Mouse (Mus musculus): Measurements from ENCODE around the gene Clic4. TPM values are rescaled to one million over a fixed set of nuclear protein-coding genes. Genes with fewer than 3 reads are reported as not detected.

Gene Clic4
- polyA plus RNA-seq, 1 experiment from 2014 or later, result 173 TPM

- DNase-seq (ENCODE audit: low spot score, missing footprints) (no peak), ATAC-seq (ENCODE audit: low FRiP score) (no peak)
- 69% methylated on average over 5 of the region's 5 CpGs for WGBS
- Histone ChIP-seq H3K9me3 (ENCODE audit: control insufficient read depth, low read length) (no peaks in the 10 kb centered on the region), H3K9ac (ENCODE audit: low read length) (no peak overlapping the region), H3K36me3 (ENCODE audit: control insufficient read depth, insufficient read depth, low read length) (no peaks in the 10 kb centered on the region; the same call in 1 of the 2 replicates), H3K4me3 (ENCODE audit: low read depth, low read length) (no peak overlapping the region), H3K27me3 (ENCODE audit: control insufficient read depth, insufficient read depth, low read length) (no peaks in the 10 kb centered on the region), H3K27ac (ENCODE audit: low read depth, low read length) (no peak overlapping the region), H3K4me2 (no peak overlapping the region), H3K4me1 (ENCODE audit: control insufficient read depth, insufficient read depth, low read length) (peaks cover 3% of the 10 kb centered on the region; the same call in 1 of the 2 replicates)
Measured at GRCm38 (mm10) chr4:135309726-135310125, 37.1 kb upstream of the Clic4 start.

DNA sequence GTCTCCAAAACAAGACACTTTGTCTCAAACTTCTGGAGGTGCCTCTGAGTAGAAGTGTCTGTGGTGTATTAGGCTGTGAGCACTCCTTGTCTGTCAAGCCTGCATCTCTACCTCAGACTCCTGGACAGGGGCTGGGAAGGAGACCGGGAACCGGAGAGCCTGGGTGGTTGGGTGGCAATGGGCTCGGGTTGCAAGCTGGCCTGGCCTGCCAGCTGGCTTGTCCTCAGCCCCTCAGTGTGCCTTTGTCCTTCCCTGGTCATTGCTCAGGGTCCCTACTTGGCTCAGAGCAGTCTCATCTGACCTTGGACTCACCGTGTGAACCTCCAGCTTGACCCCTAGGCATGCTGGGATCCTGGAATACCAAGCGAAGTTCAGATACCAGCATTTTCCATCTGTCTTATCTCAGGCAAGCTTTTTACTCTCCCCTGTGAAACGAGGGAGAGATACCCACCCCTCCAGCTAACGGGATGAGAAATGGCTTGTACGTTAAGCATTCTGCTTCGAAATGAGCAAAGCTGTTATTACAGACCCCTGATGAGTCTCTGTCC is 36.6 kb upstream of the Clic4 start:
- no peaks in the 10 kb centered on the region for H3K9me3 ChIP-seq (ENCODE audit: control insufficient read depth, low read length)
- WGBS, result 71% methylated on average over 9 of the region's 9 CpGs
- no peak overlapping the region for H3K4me3 ChIP-seq (ENCODE audit: low read depth, low read length)
- no peak overlapping the region for H3K27ac ChIP-seq (ENCODE audit: low read depth, low read length)
- ATAC-seq (ENCODE audit: low FRiP score) (no peak), DNase-seq (ENCODE audit: low spot score, missing footprints) (no peak)
- no peak overlapping the region for H3K4me2 ChIP-seq
- H3K36me3 ChIP-seq (ENCODE audit: control insufficient read depth, insufficient read depth, low read length), result no peaks in the 10 kb centered on the region
- H3K27me3 ChIP-seq (ENCODE audit: control insufficient read depth, insufficient read depth, low read length), result no peaks in the 10 kb centered on the region
- no peak overlapping the region for H3K9ac ChIP-seq (ENCODE audit: low read length)
- H3K4me1 ChIP-seq (ENCODE audit: control insufficient read depth, insufficient read depth, low read length), result peaks cover 3% of the 10 kb centered on the region; the same call in 1 of the 2 replicates

GRCm38 (mm10) chr4:135306971-135307632 is 34.5 kb upstream of the Clic4 start:
- Histone ChIP-seq H3K36me3 (ENCODE audit: control insufficient read depth, insufficient read depth, low read length) (no peaks in the 10 kb centered on the region), H3K27ac (ENCODE audit: low read depth, low read length) (no peak overlapping the region), H3K27me3 (ENCODE audit: control insufficient read depth, insufficient read depth, low read length) (no peaks in the 10 kb centered on the region), H3K9me3 (ENCODE audit: control insufficient read depth, low read length) (no peaks in the 10 kb centered on the region), H3K4me2 (no peak overlapping the region), H3K4me1 (ENCODE audit: control insufficient read depth, insufficient read depth, low read length) (peaks cover 3% of the 10 kb centered on the region; the same call in 1 of the 2 replicates), H3K4me3 (ENCODE audit: low read depth, low read length) (no peak overlapping the region), H3K9ac (ENCODE audit: low read length) (no peak overlapping the region)
- DNase-seq (ENCODE audit: low spot score, missing footprints) (no peak), ATAC-seq (ENCODE audit: low FRiP score) (no peak)
- 41% methylated on average over 17 of the region's 17 CpGs for WGBS

DNA sequence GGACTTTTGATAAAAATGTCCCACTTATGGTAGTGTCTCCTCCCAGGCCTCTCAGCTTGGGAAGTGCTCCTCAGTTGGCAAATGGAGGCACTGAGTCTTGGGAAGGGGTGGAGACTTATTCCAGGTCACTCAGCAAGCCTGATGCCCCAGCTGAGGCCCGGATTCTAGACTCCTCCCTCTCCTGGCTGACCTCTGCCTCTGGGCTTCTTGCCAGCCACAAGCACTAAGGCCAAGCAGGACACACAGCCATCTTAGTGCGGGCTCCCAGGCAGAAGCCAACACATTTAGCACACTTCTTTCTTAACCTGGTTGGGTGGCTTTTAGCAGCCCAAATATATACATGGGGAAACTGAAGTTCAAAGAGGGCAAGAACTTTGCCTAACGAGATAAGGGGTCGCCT is 33.9 kb upstream of the Clic4 start:
- H3K9ac ChIP-seq (ENCODE audit: low read length), result no peak overlapping the region
- no peaks in the 10 kb centered on the region for H3K27me3 ChIP-seq (ENCODE audit: control insufficient read depth, insufficient read depth, low read length)
- peaks cover 3% of the 10 kb centered on the region; the same call in 1 of the 2 replicates for H3K4me1 ChIP-seq (ENCODE audit: control insufficient read depth, insufficient read depth, low read length)
- H3K27ac ChIP-seq (ENCODE audit: low read depth, low read length), result no peak overlapping the region
- no peak overlapping the region for H3K4me3 ChIP-seq (ENCODE audit: low read depth, low read length)
- H3K9me3 ChIP-seq (ENCODE audit: control insufficient read depth, low read length), result no peaks in the 10 kb centered on the region
- no peak for ATAC-seq (ENCODE audit: low FRiP score)
- no peaks in the 10 kb centered on the region for H3K36me3 ChIP-seq (ENCODE audit: control insufficient read depth, insufficient read depth, low read length)
- DNase-seq (ENCODE audit: low spot score, missing footprints), result no peak
- no peak overlapping the region for H3K4me2 ChIP-seq
- 69% methylated on average over 4 of the region's 4 CpGs for WGBS

GRCm38 (mm10) chr4:135302261-135302660 is 29.6 kb upstream of the Clic4 start:
- Histone ChIP-seq H3K9me3 (ENCODE audit: control insufficient read depth, low read length) (no peaks in the 10 kb centered on the region), H3K36me3 (ENCODE audit: control insufficient read depth, insufficient read depth, low read length) (no peaks in the 10 kb centered on the region), H3K27ac (ENCODE audit: low read depth, low read length) (no peak overlapping the region), H3K27me3 (ENCODE audit: control insufficient read depth, insufficient read depth, low read length) (no peaks in the 10 kb centered on the region), H3K4me3 (ENCODE audit: low read depth, low read length) (no peak overlapping the region), H3K4me1 (ENCODE audit: control insufficient read depth, insufficient read depth, low read length) (peaks cover 1% of the 10 kb centered on the region; the same call in 1 of the 2 replicates), H3K4me2 (no peak overlapping the region), H3K9ac (ENCODE audit: low read length) (no peak overlapping the region)
- DNase-seq (ENCODE audit: low spot score, missing footprints) (no peak), ATAC-seq (ENCODE audit: low FRiP score) (no peak)
- 85% methylated on average over 10 of the region's 10 CpGs for WGBS

DNA sequence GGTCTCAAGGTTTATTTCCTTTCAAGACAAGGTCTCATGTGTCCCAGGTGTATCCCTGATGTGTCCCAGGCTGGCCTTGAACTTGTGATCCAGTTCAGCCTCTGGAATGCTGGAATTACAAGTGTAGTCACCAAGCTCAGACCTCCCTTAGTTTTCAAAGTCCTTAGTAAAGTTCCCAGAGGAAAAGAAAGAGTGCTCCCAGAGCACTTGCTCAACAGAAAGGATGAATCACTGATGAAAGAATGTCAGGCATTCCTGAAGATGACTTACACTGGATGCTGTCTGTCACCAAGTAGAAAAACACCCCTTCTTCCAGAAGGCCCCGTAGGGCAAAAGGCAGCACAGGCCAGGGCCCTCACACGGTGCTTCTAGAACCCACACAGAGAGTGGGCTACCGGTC is 28.6 kb upstream of the Clic4 start:
- no peak overlapping the region for H3K4me2 ChIP-seq
- ATAC-seq (ENCODE audit: low FRiP score) (no peak), DNase-seq (ENCODE audit: low spot score, missing footprints) (no peak)
- no peak overlapping the region for H3K27ac ChIP-seq (ENCODE audit: low read depth, low read length)
- H3K9ac ChIP-seq (ENCODE audit: low read length), result no peak overlapping the region
- 75% methylated on average over 3 of the region's 3 CpGs for WGBS
- no peaks in the 10 kb centered on the region for H3K9me3 ChIP-seq (ENCODE audit: control insufficient read depth, low read length)
- no peaks in the 10 kb centered on the region for H3K4me1 ChIP-seq (ENCODE audit: control insufficient read depth, insufficient read depth, low read length)
- H3K36me3 ChIP-seq (ENCODE audit: control insufficient read depth, insufficient read depth, low read length), result no peaks in the 10 kb centered on the region
- H3K27me3 ChIP-seq (ENCODE audit: control insufficient read depth, insufficient read depth, low read length), result no peaks in the 10 kb centered on the region
- H3K4me3 ChIP-seq (ENCODE audit: low read depth, low read length), result no peak overlapping the region

DNA sequence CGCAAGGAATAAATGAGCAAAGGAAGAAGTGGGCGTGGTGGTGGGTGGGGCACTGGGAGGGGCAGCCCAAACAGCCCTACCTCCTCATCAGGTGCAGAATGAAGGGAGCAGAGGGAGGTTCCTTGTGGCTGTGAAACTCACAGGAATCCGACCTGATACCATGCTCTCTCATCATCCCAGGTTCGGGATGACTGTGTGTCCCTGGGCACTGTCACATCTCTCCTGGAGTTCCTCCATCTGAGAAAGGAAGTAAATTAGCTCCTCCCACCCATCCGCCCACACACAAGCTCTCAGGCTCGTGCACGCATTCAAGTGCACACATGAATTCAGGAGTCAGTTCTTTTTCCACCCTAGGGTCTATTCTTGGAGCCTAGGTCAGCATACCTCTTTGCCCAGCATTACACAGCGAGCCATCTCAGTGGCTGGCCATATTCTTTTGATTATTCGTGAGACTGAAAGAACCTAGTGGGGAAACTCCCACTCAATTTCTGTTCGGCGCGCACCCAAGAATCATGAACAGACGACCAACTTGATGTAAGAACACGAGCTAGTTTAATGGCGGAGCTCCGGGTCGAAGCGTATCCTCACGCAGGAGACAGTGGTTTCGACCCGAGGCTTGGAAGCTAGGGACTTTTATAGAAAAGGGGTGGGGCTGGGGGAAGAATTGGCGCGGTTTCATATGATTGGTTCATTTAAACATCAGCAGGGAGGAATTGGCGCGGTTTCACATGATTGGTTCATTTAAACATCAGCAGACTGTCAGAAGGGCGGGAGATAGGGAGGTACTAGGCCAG is 27.8 kb upstream of the Clic4 start:
- WGBS, result 92% methylated on average over 26 of the region's 26 CpGs
- no peak for ATAC-seq (ENCODE audit: low FRiP score)
- DNase-seq (ENCODE audit: low spot score, missing footprints), result no peak
- H3K4me1 ChIP-seq (ENCODE audit: control insufficient read depth, insufficient read depth, low read length), result no peaks in the 10 kb centered on the region
- H3K9me3 ChIP-seq (ENCODE audit: control insufficient read depth, low read length), result no peaks in the 10 kb centered on the region
- no peaks in the 10 kb centered on the region for H3K27me3 ChIP-seq (ENCODE audit: control insufficient read depth, insufficient read depth, low read length)
- H3K4me2 ChIP-seq, result no peak overlapping the region
- no peak overlapping the region for H3K9ac ChIP-seq (ENCODE audit: low read length)
- H3K27ac ChIP-seq (ENCODE audit: low read depth, low read length), result no peak overlapping the region
- H3K4me3 ChIP-seq (ENCODE audit: low read depth, low read length), result no peak overlapping the region
- no peaks in the 10 kb centered on the region for H3K36me3 ChIP-seq (ENCODE audit: control insufficient read depth, insufficient read depth, low read length)

DNA sequence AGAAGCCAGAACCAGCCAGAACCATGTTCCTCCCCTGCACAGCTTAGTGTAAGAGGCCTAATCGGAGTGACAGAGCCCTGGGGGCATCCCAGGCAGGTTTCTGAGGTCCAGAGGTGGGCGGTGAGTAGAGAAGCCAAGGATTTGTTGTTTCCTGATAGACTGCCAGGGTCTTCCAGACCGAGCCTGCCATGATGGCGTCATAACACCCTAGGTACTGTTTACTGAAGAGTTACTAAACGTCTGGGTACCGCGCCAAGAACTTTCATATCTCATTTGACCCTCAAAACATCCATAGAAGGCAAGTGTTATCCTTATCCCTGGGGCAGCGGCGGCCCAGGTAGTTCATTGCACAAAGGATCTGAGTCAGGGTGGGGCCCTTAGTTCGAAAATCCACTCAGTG is 26.1 kb upstream of the Clic4 start:
- DNase-seq (ENCODE audit: low spot score, missing footprints), result no peak
- WGBS, result 85% methylated on average over 10 of the region's 10 CpGs
- no peaks in the 10 kb centered on the region for H3K27me3 ChIP-seq (ENCODE audit: control insufficient read depth, insufficient read depth, low read length)

GRCm38 (mm10) chr4:135297931-135298546 is 25.4 kb upstream of the Clic4 start:
- H3K9ac ChIP-seq (ENCODE audit: low read length), result no peak overlapping the region
- no peak overlapping the region for H3K27ac ChIP-seq (ENCODE audit: low read depth, low read length)
- no peaks in the 10 kb centered on the region for H3K4me1 ChIP-seq (ENCODE audit: control insufficient read depth, insufficient read depth, low read length)
- H3K4me3 ChIP-seq (ENCODE audit: low read depth, low read length), result no peak overlapping the region
- no peaks in the 10 kb centered on the region for H3K36me3 ChIP-seq (ENCODE audit: control insufficient read depth, insufficient read depth, low read length)
- no peaks in the 10 kb centered on the region for H3K9me3 ChIP-seq (ENCODE audit: control insufficient read depth, low read length)
- no peak overlapping the region for H3K4me2 ChIP-seq
- H3K27me3 ChIP-seq (ENCODE audit: control insufficient read depth, insufficient read depth, low read length), result no peaks in the 10 kb centered on the region
- WGBS, result 78% methylated on average over 15 of the region's 15 CpGs
- ATAC-seq (ENCODE audit: low FRiP score) (no peak), DNase-seq (ENCODE audit: low spot score, missing footprints) (no peak)

More for the DNA sequence above, 26.1 kb upstream of the Clic4 start:
- Histone ChIP-seq H3K36me3 (ENCODE audit: control insufficient read depth, insufficient read depth, low read length) (no peaks in the 10 kb centered on the region), H3K9me3 (ENCODE audit: control insufficient read depth, low read length) (no peaks in the 10 kb centered on the region), H3K4me2 (no peak overlapping the region), H3K4me3 (ENCODE audit: low read depth, low read length) (no peak overlapping the region), H3K4me1 (ENCODE audit: control insufficient read depth, insufficient read depth, low read length) (no peaks in the 10 kb centered on the region), H3K9ac (ENCODE audit: low read length) (no peak overlapping the region), H3K27ac (ENCODE audit: low read depth, low read length) (no peak overlapping the region)
- no peak for ATAC-seq (ENCODE audit: low FRiP score)

Measured in midbrain, embryonic 11.5 days (tissue).